Mouse (Mus musculus) myocyte (in vitro differentiated cells): Measurements from ENCODE around the gene Methig1. TPM values are rescaled to one million over a fixed set of nuclear protein-coding genes. Genes with fewer than 3 reads are reported as not detected.
"Not testable (repeated sequence)": the region's sequence is repeated elsewhere in the genome, so short reads cannot be mapped to it uniquely, and the experiment has no call there.

Source experiments
- H3K27me3 ChIP-seq: one replicate; pipeline ENCODE4 v1.6.1; 2011; ENCODE audit not compliant: control insufficient read depth, insufficient read depth, insufficient read length
- H3K36me3 ChIP-seq: one replicate; pipeline ENCODE4 v1.6.1; 2011; ENCODE audit not compliant: control insufficient read depth, insufficient read depth
- H3K4me2 ChIP-seq: one replicate; pipeline ENCODE4 v1.6.1; 2011; ENCODE audit warnings: low read depth, control low read depth
- H3K4me3 ChIP-seq: one replicate; pipeline ENCODE4 v1.5.1; 2011; ENCODE audit warnings: mild to moderate bottlenecking, control low read depth, moderate library complexity
- H3K79me2 ChIP-seq: one replicate; pipeline ENCODE4 v1.6.1; 2011; ENCODE audit not compliant: control insufficient read depth, insufficient read depth
- H3ac ChIP-seq: one replicate; pipeline ENCODE4 v1.6.1; 2011; ENCODE audit not compliant: control insufficient read depth, insufficient read length
- E2F4 ChIP-seq: IDR thresholded peaks from one replicate; pipeline ENCODE4 v1.6.1; 2011; ENCODE audit warnings: mild to moderate bottlenecking, control low read depth, moderate library complexity; ENCODE audit not compliant: insufficient read depth
- MYOD1 ChIP-seq, 3 experiments: IDR thresholded peaks; one replicate each; pipeline ENCODE4 v1.6.1; 2011; ENCODE audit warnings: control low read depth in 2 of 3, low read depth in 2 of 3, mild to moderate bottlenecking in 2 of 3, moderate library complexity in 1 of 3; ENCODE audit not compliant: insufficient read length in 2 of 3, control insufficient read depth in 1 of 3
- MYOG ChIP-seq, 3 experiments: IDR thresholded peaks; one replicate each; pipeline ENCODE4 v1.6.1; 2011; ENCODE audit warnings: control low read depth in 2 of 3, low read depth in 2 of 3, mild to moderate bottlenecking in 2 of 3; ENCODE audit not compliant: insufficient read length in 2 of 3, control insufficient read depth in 1 of 3, insufficient read depth in 1 of 3
- POLR2A ChIP-seq: IDR thresholded peaks from one replicate; pipeline ENCODE4 v1.6.1; 2011; ENCODE audit warnings: low read depth, mild to moderate bottlenecking, control low read depth, moderate library complexity; ENCODE audit not compliant: insufficient read length
- POLR2AphosphoS2 ChIP-seq: IDR thresholded peaks from one replicate; pipeline ENCODE4 v1.6.1; 2011; ENCODE audit warnings: low read depth, control low read depth; ENCODE audit not compliant: insufficient read length
- SRF ChIP-seq: IDR thresholded peaks from one replicate; pipeline ENCODE4 v1.6.1; 2011; ENCODE audit warnings: low read depth; ENCODE audit not compliant: control insufficient read depth, insufficient read length
- TCF3 ChIP-seq: IDR thresholded peaks from one replicate; pipeline ENCODE4 v1.6.1; 2011; ENCODE audit warnings: low read depth, control low read depth; ENCODE audit not compliant: insufficient read length
- USF1 ChIP-seq: IDR thresholded peaks from one replicate; pipeline ENCODE4 v1.6.1; 2011; ENCODE audit warnings: low read depth, mild to moderate bottlenecking, control low read depth, moderate library complexity
- polyA plus RNA-seq: library from polyadenylated mRNA; unstranded; fragments of >200 nt; fragmentation: generic; extraction: Trizol; gene quantifications from one replicate; pipeline ENCODE4 v1.2.1, GENCODE M21; 2012; ENCODE audit warnings: missing spikeins

Methig1 gene
- polyA plus RNA-seq, 1 experiment, result not detected

GRCm38 (mm10) chr15:100421059-100421757, 68.3 kb downstream of the Methig1 start:
- Histone ChIP-seq H3K79me2 (peaks cover 50% of the 10 kb centered on the region), H3K4me3 (peak overlapping the region; percentile 31), H3K4me2 (peak overlapping the region; percentile 79), H3K36me3 (no peaks in the 10 kb centered on the region), H3ac (no peak overlapping the region), H3K27me3 (no peaks in the 10 kb centered on the region)
- TF ChIP-seq MYOG (IDR thresholded peaks at IDR 0.05; ENCODE audit: control insufficient read depth in 1 of 3, insufficient read depth in 1 of 3, insufficient read length in 2 of 3, low read depth in 2 of 3) (peak in 1 of 3 experiments; percentile 65), SRF (no peak), POLR2A (peak; percentile 29), MYOD1 (IDR thresholded peaks at IDR 0.05; ENCODE audit: control insufficient read depth in 1 of 3, insufficient read length in 2 of 3, low read depth in 2 of 3) (peak; percentile 28 to 80 (median 77))

DNA sequence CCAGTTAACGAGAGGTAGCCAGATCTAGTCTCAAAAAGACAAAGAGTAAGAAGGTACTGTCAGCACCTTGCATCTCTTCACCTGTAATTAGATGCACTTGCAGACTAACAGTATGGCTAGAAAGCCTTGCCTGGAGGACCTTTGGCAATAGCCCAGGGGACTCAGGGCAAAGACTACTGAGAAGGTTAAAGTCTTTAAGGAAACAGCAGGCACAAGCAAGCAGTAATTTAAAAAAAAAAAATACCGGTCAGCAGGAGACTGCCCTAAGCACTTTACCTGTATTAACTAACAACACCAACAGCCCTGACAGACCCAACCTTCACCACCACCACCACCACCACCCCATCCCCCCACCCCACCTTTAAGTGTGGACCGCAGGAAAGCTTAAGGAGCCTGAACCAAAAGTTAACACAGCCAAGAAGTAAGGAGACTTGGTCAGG, 68.8 kb downstream of the Methig1 start, which contains the start of gene Gm5475:
Gm5475 (plus strand) TSS at position 390 of the 440 bp plus-strand sequence.
- H3K27me3 ChIP-seq, H3K36me3 ChIP-seq: not testable (repeated sequence)
- Histone ChIP-seq H3K4me3 (peak within 1 kb of the TSS; percentile 31), H3K4me2 (peak within 1 kb of the TSS; percentile 79), H3ac (peak within 1 kb of the TSS; percentile 62), H3K79me2 (peaks cover 50% of the 10 kb centered on the region)

DNA sequence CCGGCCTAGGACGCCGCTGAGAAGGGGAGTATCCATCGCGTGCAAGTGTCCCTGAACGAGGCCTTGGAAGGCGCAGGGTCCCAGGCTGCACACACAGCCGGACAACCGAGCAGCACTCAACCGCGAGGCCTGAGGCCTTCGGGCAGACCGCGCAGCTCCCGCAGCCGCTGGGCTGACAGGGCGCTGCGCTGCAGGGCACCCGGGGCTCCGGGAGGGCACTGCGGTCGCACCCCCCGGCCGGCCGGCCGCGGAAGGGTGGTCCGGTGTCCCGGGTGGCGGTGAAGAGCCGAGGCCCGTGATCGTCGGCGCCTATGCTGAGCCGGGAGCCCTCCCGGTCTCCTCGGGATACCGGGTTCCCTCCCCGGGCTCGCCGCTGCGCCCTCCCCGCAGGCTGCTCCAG, 69.5 kb downstream of the Methig1 start:
- Histone ChIP-seq H3ac (peak overlapping the region; percentile 62), H3K27me3 (no peaks in the 10 kb centered on the region), H3K36me3 (no peaks in the 10 kb centered on the region), H3K79me2 (peaks cover 45% of the 10 kb centered on the region), H3K4me2 (peak overlapping the region; percentile 79), H3K4me3 (peak overlapping the region; percentile 31)
- TF ChIP-seq POLR2AphosphoS2 (no peak), MYOG (IDR thresholded peaks at IDR 0.05; ENCODE audit: control insufficient read depth in 1 of 3, insufficient read depth in 1 of 3, insufficient read length in 2 of 3, low read depth in 2 of 3) (peak in 1 of 3 experiments; percentile 22), POLR2A (no peak)

GRCm38 (mm10) chr15:100422899-100423860, 70.2 kb downstream of the Methig1 start:
- peak overlapping the region; percentile 62 for H3ac ChIP-seq
- peak overlapping the region; percentile 31 for H3K4me3 ChIP-seq
- peak overlapping the region; percentile 100 for H3K4me2 ChIP-seq
- H3K79me2 ChIP-seq, result peaks cover 38% of the 10 kb centered on the region
- no peaks in the 10 kb centered on the region for H3K27me3 ChIP-seq
- no peaks in the 10 kb centered on the region for H3K36me3 ChIP-seq
- TF ChIP-seq POLR2A (peak; percentile 97), POLR2AphosphoS2 (peak; percentile 90), TCF3 (no peak), MYOD1 (IDR thresholded peaks at IDR 0.05; ENCODE audit: control insufficient read depth in 1 of 3, insufficient read length in 2 of 3, low read depth in 2 of 3) (peak in 1 of 3 experiments; percentile 12), E2F4 (peak; percentile 63), MYOG (IDR thresholded peaks at IDR 0.05; ENCODE audit: control insufficient read depth in 1 of 3, insufficient read depth in 1 of 3, insufficient read length in 2 of 3, low read depth in 2 of 3) (no peak)

- Histone ChIP-seq H3ac (no peak overlapping the region), H3K4me3 (peak overlapping the region; percentile 31), H3K36me3 (no peaks in the 10 kb centered on the region), H3K27me3 (no peaks in the 10 kb centered on the region), H3K4me2 (peak overlapping the region; percentile 100), H3K79me2 (peaks cover 31% of the 10 kb centered on the region)
- TF ChIP-seq USF1 (no peak), TCF3 (no peak), MYOG (IDR thresholded peaks at IDR 0.05; ENCODE audit: control insufficient read depth in 1 of 3, insufficient read depth in 1 of 3, insufficient read length in 2 of 3, low read depth in 2 of 3) (peak in 1 of 3 experiments; percentile 76), MYOD1 (IDR thresholded peaks at IDR 0.05; ENCODE audit: control insufficient read depth in 1 of 3, insufficient read length in 2 of 3, low read depth in 2 of 3) (peak in 2 of 3 experiments; percentile 18 to 77)
Observed at GRCm38 (mm10) chr15:100423916-100424315, 71.0 kb downstream of the Methig1 start.
